Mouse (Mus musculus) left cerebral cortex, adult 18-20 months (tissue): ENCODE results near the gene Gm10490. TPM values are rescaled to one million over a fixed set of nuclear protein-coding genes. Genes with fewer than 3 reads are reported as not detected.
A peak's percentile ranks its signal among the peaks of the same experiment; 100 is the strongest.

Source experiments
- DNase-seq, 2 experiments: peaks; one replicate each; pipeline ENCODE4 v3.0.0; 2021 to 2022; ENCODE audit warnings: low spot score in 2 of 2, mixed read lengths in 1 of 2
- total RNA-seq, 2 experiments: library from RNA; stranded (reverse); gene quantifications; 2 replicates each; pipeline ENCODE4 v1.2.3; 2021

Gm10490 gene
- total RNA-seq, 2 experiments from 2014 or later = not detected

DNA sequence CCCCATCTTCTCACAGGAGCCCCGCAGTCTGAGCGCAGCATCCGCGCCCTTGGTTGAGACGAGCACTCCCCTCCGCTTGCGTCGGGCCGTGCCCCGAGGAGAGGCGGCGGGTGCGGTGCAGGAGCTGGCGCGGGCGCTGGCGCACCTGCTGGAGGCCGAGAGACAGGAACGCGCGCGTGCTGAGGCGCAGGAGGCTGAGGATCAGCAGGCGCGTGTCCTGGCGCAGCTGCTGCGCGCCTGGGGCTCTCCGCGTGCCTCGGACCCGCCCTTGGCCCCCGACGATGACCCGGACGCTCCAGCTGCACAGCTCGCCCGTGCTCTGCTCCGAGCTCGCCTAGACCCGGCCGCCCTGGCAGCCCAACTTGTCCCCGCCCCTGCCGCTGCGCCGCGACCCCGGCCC lies 12.7 kb downstream of the Gm10490 start:
- peak in 1 of 2 experiments; percentile 13 for DNase-seq

DNA sequence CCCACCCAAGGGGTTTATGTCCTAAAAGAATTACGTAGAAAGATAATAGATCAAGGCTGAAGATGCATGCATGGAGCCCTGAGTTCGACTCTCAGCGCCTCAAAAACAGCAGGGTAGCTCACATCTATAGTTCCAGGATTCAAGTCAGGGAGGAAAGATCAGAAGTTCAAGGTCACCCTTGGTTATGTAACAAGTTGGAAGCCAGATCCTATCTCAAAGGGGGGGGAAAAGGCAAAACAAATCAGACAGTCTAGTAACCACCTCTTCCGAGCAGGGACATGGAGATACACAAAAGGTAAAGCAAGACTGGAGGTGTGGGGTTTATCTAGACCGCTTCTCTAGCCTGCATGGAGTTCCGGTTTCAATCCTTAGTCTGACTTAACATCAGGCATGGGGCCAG lies 16.9 kb downstream of the Gm10490 start:
- no peak for DNase-seq

DNA sequence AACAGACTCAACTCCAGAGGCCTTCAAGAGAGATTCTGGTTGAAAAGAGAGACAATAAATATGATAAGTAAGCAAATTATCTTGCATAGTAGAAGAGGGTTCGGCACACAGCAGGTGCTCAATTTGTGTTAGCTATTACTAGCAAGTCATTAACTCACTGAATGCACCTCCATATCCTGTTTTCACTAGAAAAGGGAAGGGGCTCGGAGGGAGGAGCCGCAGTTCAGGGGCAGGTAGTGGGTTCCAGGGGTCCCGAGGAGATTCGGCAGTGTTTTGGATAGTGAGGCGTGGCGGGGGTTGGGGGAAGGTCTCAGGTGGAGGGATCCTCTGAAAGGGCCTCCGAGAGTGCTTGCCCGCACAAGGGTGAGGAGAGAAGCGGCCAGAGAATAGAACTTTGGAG lies 17.8 kb downstream of the Gm10490 start:
- no peak for DNase-seq

DNA sequence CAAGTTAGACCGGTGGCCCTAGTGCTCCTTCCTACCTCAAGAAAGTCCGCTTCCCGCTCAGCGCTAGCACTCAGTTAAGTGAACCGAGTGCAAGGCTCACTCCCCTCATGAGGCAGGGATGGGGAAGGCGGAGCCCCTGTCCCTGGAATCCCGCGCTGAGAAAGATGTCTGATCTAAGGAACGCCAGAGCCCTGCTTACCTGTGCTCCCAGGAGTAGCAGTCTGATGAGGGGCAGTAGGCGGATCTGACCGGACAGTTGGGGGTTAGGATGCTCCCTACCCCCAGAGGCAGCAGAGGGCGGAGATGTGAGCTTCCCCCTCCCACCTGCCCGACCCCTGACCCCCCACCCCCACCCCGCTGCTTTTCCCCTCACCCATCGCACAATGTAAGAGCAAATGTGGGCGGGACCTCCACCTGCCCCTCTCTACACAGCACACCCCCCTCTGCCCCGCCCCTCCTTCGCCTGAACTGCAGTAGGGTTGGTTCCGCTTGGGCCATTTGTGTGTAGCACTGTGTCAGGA lies 19.0 kb downstream of the Gm10490 start, which contains the start of gene Eras:
Gene Eras (minus strand): TSS at position 338 of the 521 bp plus-strand sequence.
- no peak for DNase-seq

DNA sequence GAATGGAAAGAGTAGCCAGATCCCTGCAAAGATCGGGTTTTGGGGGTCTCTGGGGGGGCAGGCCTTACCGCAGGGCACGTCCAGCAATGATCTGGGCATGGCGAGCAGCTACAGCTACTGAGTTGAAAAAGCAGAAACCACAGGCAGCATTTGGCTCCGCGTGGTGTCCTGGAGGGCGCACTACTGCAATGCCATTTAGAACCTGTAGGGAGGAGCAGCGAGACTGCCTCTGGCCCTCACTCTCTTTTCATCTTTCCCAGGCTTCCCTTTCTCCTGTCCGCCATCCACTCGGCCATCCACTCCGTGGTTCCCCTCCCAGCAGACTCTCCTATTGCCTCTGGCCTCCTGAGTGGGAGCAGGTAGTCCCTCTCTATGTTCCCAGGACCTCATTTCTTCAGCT lies 27.5 kb downstream of the Gm10490 start:
- no peak for DNase-seq

DNA sequence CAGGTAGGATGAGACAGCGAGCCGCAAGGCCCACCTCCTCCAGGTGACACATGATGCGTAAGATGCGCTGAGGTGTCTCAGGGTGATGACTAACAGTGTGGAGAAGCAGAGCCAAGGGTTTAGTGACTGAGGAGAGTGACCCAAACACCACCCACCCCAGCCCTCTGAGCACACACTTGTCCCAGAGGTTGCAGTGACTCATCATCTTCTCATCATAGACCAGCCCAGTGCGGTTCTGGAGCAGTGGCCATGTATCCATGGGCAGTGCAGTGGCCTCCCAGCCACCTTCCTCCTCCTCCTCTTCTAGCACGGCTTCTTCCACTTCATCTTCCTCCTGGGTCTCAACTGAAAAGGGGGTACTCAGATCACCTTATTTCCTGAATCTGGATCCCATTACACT lies 28.3 kb downstream of the Gm10490 start:
- DNase-seq = no peak

DNA sequence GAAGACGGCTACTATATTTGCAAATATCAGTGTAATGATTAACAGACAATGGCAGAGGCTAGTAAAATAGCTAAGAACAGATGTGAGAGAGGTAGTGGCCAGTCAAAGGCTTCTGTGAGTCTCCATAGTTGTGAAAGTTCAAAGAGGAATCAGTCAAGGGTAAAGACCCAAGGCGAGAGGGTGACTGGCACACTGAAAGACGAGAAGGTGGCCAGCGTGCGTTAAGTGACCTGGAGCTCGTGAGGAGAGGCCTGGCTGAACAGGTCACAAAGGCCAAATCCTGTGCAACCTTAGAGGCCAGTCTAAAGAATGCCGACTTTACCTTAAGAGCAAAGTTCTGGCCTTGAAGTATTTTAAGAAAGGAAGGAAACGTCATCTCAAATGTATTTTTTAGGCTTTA lies 36.3 kb downstream of the Gm10490 start:
- no peak for DNase-seq

DNA sequence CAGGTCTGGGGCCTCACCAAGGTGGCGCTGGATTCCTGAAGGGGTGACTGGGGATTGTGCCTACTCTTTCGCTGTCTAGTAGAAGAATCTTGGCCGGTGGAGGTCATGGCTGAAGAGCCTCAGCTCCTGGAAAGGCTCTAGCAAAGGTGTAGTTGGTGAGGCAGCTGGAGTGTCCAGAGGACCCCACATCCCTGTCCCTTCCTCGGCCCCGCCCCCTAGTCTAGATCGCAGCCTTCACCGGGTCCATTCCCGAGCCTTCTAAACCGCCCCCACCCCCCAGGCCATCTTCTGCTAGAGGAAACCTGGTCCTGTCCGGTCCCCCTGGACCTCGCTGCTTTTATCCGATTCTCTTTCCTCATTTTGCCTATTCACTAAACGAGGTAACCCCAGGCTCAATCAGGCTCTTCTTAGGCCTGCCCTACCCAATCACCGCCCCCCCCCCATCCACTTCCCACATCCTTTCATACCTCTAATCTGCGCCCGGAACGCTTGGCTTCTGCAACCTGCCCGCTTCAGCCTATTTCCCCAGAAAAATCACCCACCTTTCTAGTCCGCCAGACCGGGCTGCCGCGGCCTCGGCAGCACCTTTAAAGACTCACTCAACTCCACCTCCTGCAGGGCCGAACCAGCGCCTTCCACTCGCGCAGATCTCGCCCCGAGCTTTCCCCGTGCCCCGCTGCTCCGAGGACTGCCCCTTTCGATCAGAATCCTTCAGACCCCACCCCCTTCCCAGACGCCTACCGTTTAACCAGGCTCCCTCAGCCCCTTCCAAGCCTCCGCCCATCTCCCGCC lies 38.0 kb downstream of the Gm10490 start, which contains the start of gene Hdac6:
Gene Hdac6 (minus strand): TSS at position 782 of the 792 bp plus-strand sequence.
- DNase-seq = no peak

DNA sequence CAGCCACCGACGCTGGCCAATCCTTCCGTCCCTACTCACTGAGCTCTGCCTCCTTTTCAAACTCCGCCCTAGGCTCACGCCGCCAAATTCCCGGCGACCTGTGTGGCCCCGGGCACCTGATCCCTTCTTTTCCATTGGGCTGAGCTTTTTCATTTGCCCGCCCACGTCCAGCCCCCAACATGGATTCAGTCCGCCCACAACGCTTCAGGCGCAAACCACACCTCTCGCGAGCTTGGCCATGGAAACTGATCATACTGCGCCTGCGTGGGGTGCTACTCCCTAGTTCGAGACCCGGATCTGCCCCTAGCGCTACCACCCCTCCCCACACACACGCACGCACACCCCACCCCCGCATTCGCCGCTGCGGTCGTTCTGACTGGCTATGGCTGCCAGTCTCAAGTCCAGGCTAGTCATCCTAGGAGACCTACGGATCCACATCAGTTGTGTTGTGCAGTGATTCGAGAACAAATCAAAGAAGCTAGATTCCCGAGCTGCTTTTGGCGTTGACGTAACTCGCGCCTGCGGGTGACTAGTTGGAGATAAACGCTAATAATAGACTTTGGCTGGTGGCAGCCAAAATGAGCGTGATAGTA lies 38.7 kb downstream of the Gm10490 start:
- peak; percentile 81 to 90 for DNase-seq

DNA sequence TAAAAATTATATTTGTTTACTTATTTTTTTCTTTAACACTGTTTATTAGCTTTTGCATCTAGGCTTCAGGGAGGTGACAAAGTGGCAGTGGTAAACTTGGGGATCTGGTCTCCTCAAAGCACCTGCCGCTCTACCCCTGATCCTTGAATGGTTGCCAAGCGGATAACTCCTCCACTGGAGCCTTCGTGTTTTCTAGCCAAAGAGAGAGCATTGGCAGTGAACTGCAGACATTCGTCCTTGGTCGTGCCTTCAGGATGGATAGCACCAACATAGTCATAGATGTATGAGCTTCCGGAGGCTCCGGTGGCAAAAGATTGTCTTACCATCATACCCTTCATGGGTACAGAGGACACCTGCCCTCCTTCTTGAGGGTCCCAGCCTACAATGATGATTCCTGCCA lies 40.7 kb downstream of the Gm10490 start:
- no peak for DNase-seq

DNA sequence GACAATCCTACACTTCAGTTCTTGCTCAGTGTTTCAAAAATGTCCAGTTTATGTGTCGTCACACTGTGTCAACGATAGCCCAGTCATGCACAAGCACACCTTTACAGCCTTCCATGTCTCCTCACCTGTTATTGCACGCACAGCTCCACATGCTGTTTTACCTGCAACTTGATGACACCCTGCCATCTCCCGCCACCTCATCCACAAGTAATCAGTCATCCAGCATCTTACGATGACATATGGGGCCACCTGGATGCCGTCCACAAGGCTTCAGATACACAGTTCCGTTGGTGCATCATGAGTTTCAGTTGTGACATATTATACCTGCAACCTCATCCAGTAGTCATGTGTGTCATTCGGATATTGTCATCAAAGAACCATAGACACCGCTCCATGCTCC lies 49.5 kb downstream of the Gm10490 start:
- no peak for DNase-seq

Other genes with a start within 250 kb of the Gm10490 start
- gene Plp2, start 238.2 kb upstream of the Gm10490 start, total RNA-seq = 10 to 100 TPM in 1 of 2 experiments, 1 to 10 TPM in 1; 8.8 to 11.1 TPM
- under 1 TPM; 0.19 to 0.44 TPM for gene Magix, start 228.3 kb upstream of the Gm10490 start, total RNA-seq
- 10 to 100 TPM; 33.8 to 34.2 TPM for gene Gpkow, start 212.4 kb upstream of the Gm10490 start, total RNA-seq
- gene Wdr45, start 195.2 kb upstream of the Gm10490 start, total RNA-seq = 10 to 100 TPM; 55.8 to 56.1 TPM
- gene Gm45208, start 187.3 kb upstream of the Gm10490 start, total RNA-seq = 1 to 10 TPM in 1 of 2 experiments, not detected in 1; 1.6 TPM
- gene Praf2, start 181.1 kb upstream of the Gm10490 start, total RNA-seq = 10 to 100 TPM; 96.0 to 98.1 TPM
- 10 to 100 TPM; 26.7 to 29.7 TPM for gene Ccdc120, start 158.6 kb upstream of the Gm10490 start, total RNA-seq
- 10 to 100 TPM; 34.2 to 35.2 TPM for gene Tfe3, start 147.0 kb upstream of the Gm10490 start, total RNA-seq
- 100 to 1,000 TPM in 1 of 2 experiments, 10 to 100 TPM in 1; 99.1 to 103 TPM for gene Gripap1, start 119.8 kb upstream of the Gm10490 start, total RNA-seq
- gene Kcnd1, start 87.3 kb upstream of the Gm10490 start, total RNA-seq = 1 to 10 TPM; 8.4 to 9.6 TPM
- 10 to 100 TPM; 81.4 to 83.2 TPM for gene Otud5, start 68.2 kb upstream of the Gm10490 start, total RNA-seq
- 10 to 100 TPM; 49.5 to 52.9 TPM for gene Pim2, start 31.3 kb upstream of the Gm10490 start, total RNA-seq
- 10 to 100 TPM; 34.5 to 38.2 TPM for gene Slc35a2, start 25.5 kb upstream of the Gm10490 start, total RNA-seq
- 10 to 100 TPM; 91.8 to 98.4 TPM for gene Pqbp1, start 10.3 kb upstream of the Gm10490 start, total RNA-seq
- gene Timm17b, start 10.2 kb upstream of the Gm10490 start, total RNA-seq = 10 to 100 TPM; 22.8 to 27.1 TPM
- gene Gm10491, start 1.7 kb upstream of the Gm10490 start, total RNA-seq = not detected
- 100 to 1,000 TPM; 480 to 519 TPM for gene Pcsk1n, start 10.3 kb downstream of the Gm10490 start, total RNA-seq
- not detected for gene Eras, start 19.1 kb downstream of the Gm10490 start, total RNA-seq
- 10 to 100 TPM; 47.5 to 48.4 TPM for gene Hdac6, start 38.3 kb downstream of the Gm10490 start, total RNA-seq
- gene Gata1, start 68.5 kb downstream of the Gm10490 start, total RNA-seq = not detected
- under 1 TPM in 1 of 2 experiments, not detected in 1; 0.79 TPM for gene Glod5, start 109.0 kb downstream of the Gm10490 start, total RNA-seq
- 10 to 100 TPM; 21.1 to 30.2 TPM for gene Suv39h1, start 165.2 kb downstream of the Gm10490 start, total RNA-seq
- gene Was, start 181.0 kb downstream of the Gm10490 start, total RNA-seq = 1 to 10 TPM; 1.3 to 1.5 TPM
- 100 to 1,000 TPM; 190 TPM for gene Wdr13, start 223.3 kb downstream of the Gm10490 start, total RNA-seq
- gene Rbm3, start 236.3 kb downstream of the Gm10490 start, total RNA-seq = 100 to 1,000 TPM in 1 of 2 experiments, 10 to 100 TPM in 1; 87.6 to 133 TPM